Mouse (Mus musculus): Measurements from ENCODE around the gene a.

- TF ChIP-seq CTCF (conservative IDR thresholded peaks at IDR 0.05; ENCODE audit: insufficient read depth, insufficient read length, low read depth, low read length) (no peak), POLR2A (IDR thresholded peaks at IDR 0.05; ENCODE audit: low read depth, low read length) (no peak)
These were observed 150.8 kb downstream of the a start for GRCm38 (mm10) chr2:154941952-154942351.
